In the genomic region with DNA sequence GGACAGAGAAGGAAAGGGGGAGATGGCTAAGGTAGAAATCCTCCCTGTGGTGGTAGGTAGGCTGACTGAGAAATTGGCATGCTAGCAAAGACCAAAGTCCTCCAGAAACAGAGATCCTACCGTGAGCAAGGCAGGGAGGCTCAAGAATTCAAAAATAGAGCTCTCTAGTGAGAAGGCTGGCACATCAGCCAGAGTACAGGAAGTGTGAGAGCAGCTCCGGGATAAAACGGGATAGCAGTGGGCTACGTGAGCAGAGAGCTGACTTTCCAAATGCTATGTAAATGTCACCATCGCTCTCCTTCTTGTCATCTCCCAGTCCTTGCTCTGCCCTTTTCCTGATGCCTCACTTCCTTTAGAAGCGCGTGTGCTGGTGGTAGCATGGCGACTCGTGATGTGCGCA, we compare ENCODE assay signal across 20 mouse cellular contexts.
DNase-seq lines count a peak whose midpoint lies in the region; ATAC-seq lines count a peak whose summit lies in the region.
"Had no signal": no experiment of that assay in that cellular context is flagged by ENCODE, and none has a peak within 500 bp of the region (broad histone marks: within the 10 kb centered on the region; RNA-seq: fewer than 3 reads in every experiment).

No protein-coding gene starts in this region.

- intact Hi-C loops in heart, postnatal 14 days (cut with DNase I), result loop anchor here (5.0 kb wide), 1 partner anchor 52 kb away; no protein-coding TSS in a partner anchor

- DNase-seq in frontal cortex, postnatal 25 days (ENCODE audit: low spot score in 2 of 2), result no peak
- peak; percentile 53 for DNase-seq in heart, adult 11 months
- DNase-seq in heart, postnatal 14 days, result no peak
- DNase-seq in right cerebral cortex, adult 18-20 months, result peak; percentile 53
- DNase-seq in right cerebral cortex, postnatal 25 days, result no peak
- no peak for DNase-seq in embryo, embryonic 10 days (ENCODE audit: low spot score)
- DNase-seq: adrenal gland, adult 8-10 months; adrenal gland, postnatal 25 days; cerebellum, adult 18-20 months; cerebellum, adult 9-10 months; cerebellum, postnatal 14 days; forebrain, postnatal 0 days; gastrocnemius, adult 2 months; gastrocnemius, postnatal 14 days; heart, adult 18-20 months; heart, postnatal 10 days had no signal

- ATAC-seq in frontal cortex, adult (ENCODE audit: low TSS enrichment), result peak; percentile 90
- ATAC-seq: activated CD4-positive, CD25-positive, alpha-beta regulatory T cell, adult 4 months; forebrain, embryonic 14.5 days; forebrain, postnatal 0 days; intestine, embryonic 15.5 days had no signal

Comparison
In these comparisons a context has a peak if more than half of its experiments do, and no peak if none do; other contexts are left out.
1. DNase-seq: peak in heart, adult 11 months (single experiment) and right cerebral cortex, adult 18-20 months (single experiment); none in frontal cortex, postnatal 25 days (0 of 2), heart, postnatal 14 days (0 of 2), right cerebral cortex, postnatal 25 days (single experiment) and embryo, embryonic 10 days (single experiment).